Mouse (Mus musculus) CH12.LX (cell line): ENCODE results near the gene Rnf7.
"Not testable (repeated sequence)": the region's sequence is repeated elsewhere in the genome, so short reads cannot be mapped to it uniquely, and the experiment has no call there.

ENCODE experiments used
- BHLHE40 ChIP-seq: IDR thresholded peaks from 2 replicates; pipeline ENCODE4 v1.6.1; 2011; ENCODE audit warnings: mild to moderate bottlenecking, low read depth, low read length, improper control_type of control experiment
- CHD2 ChIP-seq: IDR thresholded peaks from 2 replicates; pipeline ENCODE4 v1.6.1; 2011; ENCODE audit warnings: low read length, improper control_type of control experiment
- CTCF ChIP-seq, 2 experiments: IDR thresholded peaks in 1 of 2; conservative IDR thresholded peaks in 1 of 2; 2 replicates each; pipeline ENCODE4 v1.5.1; 2011 to 2012; ENCODE audit warnings: low read depth in 2 of 2, low read length in 2 of 2, improper control_type of control experiment in 1 of 2, inconsistent platforms in 1 of 2, mild to moderate bottlenecking in 1 of 2, moderate library complexity in 1 of 2
- EP300 ChIP-seq: IDR thresholded peaks from 2 replicates; pipeline ENCODE4 v1.6.1; 2011; ENCODE audit warnings: low read length, improper control_type of control experiment
- GABPA ChIP-seq: IDR thresholded peaks from 2 replicates; pipeline ENCODE4 v1.6.1; 2012; ENCODE audit warnings: low read depth, low read length, improper control_type of control experiment, inconsistent platforms; ENCODE audit not compliant: insufficient replicate concordance
- HCFC1 ChIP-seq: IDR thresholded peaks from 2 replicates; pipeline ENCODE4 v1.6.1; 2012; ENCODE audit warnings: low read depth, mild to moderate bottlenecking, inconsistent platforms, low read length, improper control_type of control experiment
- JUN ChIP-seq: IDR thresholded peaks from 2 replicates; pipeline ENCODE4 v1.6.1; 2011; ENCODE audit warnings: low read depth, mild to moderate bottlenecking, low read length, improper control_type of control experiment, moderate library complexity; ENCODE audit not compliant: insufficient read depth
- MAX ChIP-seq: IDR thresholded peaks from 2 replicates; pipeline ENCODE4 v1.6.1; 2011; ENCODE audit warnings: low read length, improper control_type of control experiment
- POLR2A ChIP-seq: IDR thresholded peaks from 2 replicates; pipeline ENCODE4 v1.6.1; 2011; ENCODE audit warnings: low read depth, mild to moderate bottlenecking, improper control_type of control experiment, low read length
- RCOR1 ChIP-seq: conservative IDR thresholded peaks from 2 replicates; pipeline ENCODE4 v1.6.1; 2012; ENCODE audit warnings: low read depth, mild to moderate bottlenecking, inconsistent platforms, low read length, improper control_type of control experiment
- TBP ChIP-seq: conservative IDR thresholded peaks from 2 replicates; pipeline ENCODE4 v1.6.1; 2011; ENCODE audit warnings: low read depth, low read length, improper control_type of control experiment
- UBTF ChIP-seq: IDR thresholded peaks from 2 replicates; pipeline ENCODE4 v1.6.1; 2012; ENCODE audit warnings: low read depth, mild to moderate bottlenecking, inconsistent platforms, low read length, improper control_type of control experiment, moderate library complexity
- USF1 ChIP-seq: IDR thresholded peaks from 2 replicates; pipeline ENCODE4 v1.6.1; 2014; ENCODE audit warnings: low read depth, mild to moderate bottlenecking, inconsistent platforms, low read length, improper control_type of control experiment
- USF2 ChIP-seq: conservative IDR thresholded peaks from 2 replicates; pipeline ENCODE4 v1.6.1; 2011; ENCODE audit warnings: low read depth, low read length, improper control_type of control experiment

- not testable (repeated sequence) for TF ChIP-seq POLR2A, USF1, USF2, BHLHE40, TBP, EP300, UBTF, JUN, CHD2, RCOR1, HCFC1, MAX, GABPA
- TF ChIP-seq CTCF (conservative IDR thresholded peaks at IDR 0.05 in 1 of 2, IDR thresholded peaks at IDR 0.05 in 1 of 2; ENCODE audit: low read depth in 2 of 2, low read length in 2 of 2), result peak in 1 of 2 experiments; percentile 76; a peak in 2 of 4 replicates
Measured at GRCm38 (mm10) chr9:96521574-96521973, 43.1 kb upstream of the Rnf7 start.
